Mouse (Mus musculus) layer of hippocampus, adult 9-10 months (tissue): ENCODE results near the gene Gzmd.

Experiments
- DNase-seq: peaks from one replicate; pipeline ENCODE4 v3.0.0; 2022; ENCODE audit warnings: low spot score

Gene Gzmd

GRCm38 (mm10) chr14:56082016-56082415, 50.4 kb downstream of the Gzmd start:
- DNase-seq: no peak
